Mouse (Mus musculus) limb, embryonic 14.5 days (tissue): ENCODE data around the gene Gm20503. TPM values are rescaled to one million over a fixed set of nuclear protein-coding genes. Genes with fewer than 3 reads are reported as not detected.

Experiments
- ATAC-seq: fragments of 200-750 bp; cut with Nextera tagmentation; 2 replicates; pipeline ENCODE4 v1.8.0; 2017; ENCODE audit warnings: low read depth, moderate number of reproducible peaks, moderate TSS enrichment; ENCODE audit not compliant: low FRiP score
- DNase-seq: peaks from one replicate; pipeline ENCODE4 v3.0.0-alpha.2; 2015; ENCODE audit warnings: low spot score
- H3K27ac ChIP-seq: fragments of 300-500 bp; sonication (generic); replicated peaks from 2 replicates; pipeline ENCODE4 v1.5.1; 2014; ENCODE audit warnings: low read depth, mild to moderate bottlenecking, low read length, moderate library complexity, mixed read lengths
- H3K27me3 ChIP-seq: fragments of 300-500 bp; sonication (generic); 2 replicates; pipeline ENCODE4 v1.6.1; 2014; ENCODE audit warnings: low read length, mixed read lengths; ENCODE audit not compliant: control insufficient read depth, insufficient read depth
- H3K36me3 ChIP-seq: fragments of 300-500 bp; sonication (generic); 2 replicates; pipeline ENCODE4 v1.6.1; 2014; ENCODE audit warnings: mild to moderate bottlenecking, low read length, moderate library complexity, mixed read lengths; ENCODE audit not compliant: control insufficient read depth, insufficient read depth
- H3K4me1 ChIP-seq: fragments of 300-500 bp; sonication (generic); 2 replicates; pipeline ENCODE4 v1.6.1; 2014; ENCODE audit warnings: antibody characterized with exemption, low read length, mixed read lengths; ENCODE audit not compliant: control insufficient read depth, insufficient read depth
- H3K4me2 ChIP-seq: fragments of 300-500 bp; sonication (generic); replicated peaks from 2 replicates; pipeline ENCODE4 v1.6.1; 2014; ENCODE audit warnings: low read depth, mild to moderate bottlenecking, low read length, moderate library complexity; ENCODE audit not compliant: severe bottlenecking
- H3K4me3 ChIP-seq: fragments of 300-500 bp; sonication (generic); replicated peaks from 2 replicates; pipeline ENCODE4 v1.5.1; 2014; ENCODE audit warnings: low read length
- H3K9ac ChIP-seq: fragments of 300-500 bp; sonication (generic); 2 replicates; pipeline ENCODE4 v1.6.1; 2014; ENCODE audit warnings: mild to moderate bottlenecking, low read depth, low read length, moderate library complexity; ENCODE audit not compliant: severe bottlenecking
- H3K9me3 ChIP-seq: fragments of 300-500 bp; sonication (generic); 2 replicates; pipeline ENCODE4 v1.6.1; 2016; ENCODE audit warnings: low read length; ENCODE audit not compliant: control insufficient read depth
- POLR2A ChIP-seq: fragments of 200-500 bp; IDR thresholded peaks from 2 replicates; pipeline ENCODE4 v1.8.0; 2012; ENCODE audit warnings: inconsistent platforms, mild to moderate bottlenecking, moderate library complexity, borderline replicate concordance; ENCODE audit not compliant: insufficient read depth, insufficient read length; ENCODE audit errors: extremely low read depth
- WGBS: fragments of 180-500 bp; shearing (Covaris S2); extraction: QIAGEN DNeasy Blood & Tissue Kit; methylation state at CpG from one replicate; pipeline ENCODE4 v1.1.7; 2014; 5-methylcytosine and 5-hydroxymethylcytosine counted together
- polyA plus RNA-seq, 2 experiments: library from polyadenylated mRNA; depleted of rRNA in 1 of 2; stranded (reverse) in 1 of 2; unstranded in 1 of 2; fragments of >200 nt; fragmentation: Nextera tagmentation in 1 of 2; extraction: Ambion mirVana in 1 of 2; gene quantifications; 2 replicates each; pipeline versions ENCODE4 v1.2.1 to v1.2.3; 2012 to 2014

The Gm20503 gene
- polyA plus RNA-seq, 2 experiments: 0.14 to 19.0 TPM

DNA sequence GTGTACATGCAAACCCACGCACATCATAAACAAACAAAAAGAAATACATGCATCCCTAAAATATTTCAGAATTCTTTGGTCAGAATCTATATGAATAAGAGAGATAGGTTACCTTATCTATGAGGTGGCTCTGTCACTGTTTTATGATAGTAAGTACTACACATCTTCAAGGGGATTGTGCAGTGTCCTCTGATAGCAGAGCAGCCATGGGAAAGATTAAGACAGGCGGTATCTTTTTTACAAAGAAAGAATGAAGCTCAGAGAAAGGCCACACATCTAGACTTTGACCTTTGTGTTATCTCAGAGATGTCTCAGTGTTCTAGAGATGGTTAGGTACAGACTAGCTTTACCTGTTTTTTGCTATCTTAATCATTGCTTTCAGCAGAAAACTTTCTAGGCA lies 13.9 kb downstream of the Gm20503 start:
- Histone ChIP-seq H3K4me1 (no peaks in the 10 kb centered on the region), H3K27me3 (no peaks in the 10 kb centered on the region), H3K4me2 (no peak overlapping the region), H3K9me3 (no peaks in the 10 kb centered on the region), H3K27ac (no peak overlapping the region), H3K36me3 (peaks cover 37% of the 10 kb centered on the region), H3K4me3 (no peak overlapping the region), H3K9ac (no peak overlapping the region)
- ATAC-seq: no peak
- DNase-seq: no peak
- 91% methylated on average over 2 of the region's 2 CpGs for WGBS
- no peak for TF ChIP-seq POLR2A

- ATAC-seq: no peak; the same call in 1 of the 2 replicates
- 74% methylated on average over 10 of the region's 10 CpGs for WGBS
- H3K9me3 ChIP-seq: no peaks in the 10 kb centered on the region
These were observed 31.4 kb downstream of the Gm20503 start for GRCm38 (mm10) chr4:59034325-59034917.

DNA sequence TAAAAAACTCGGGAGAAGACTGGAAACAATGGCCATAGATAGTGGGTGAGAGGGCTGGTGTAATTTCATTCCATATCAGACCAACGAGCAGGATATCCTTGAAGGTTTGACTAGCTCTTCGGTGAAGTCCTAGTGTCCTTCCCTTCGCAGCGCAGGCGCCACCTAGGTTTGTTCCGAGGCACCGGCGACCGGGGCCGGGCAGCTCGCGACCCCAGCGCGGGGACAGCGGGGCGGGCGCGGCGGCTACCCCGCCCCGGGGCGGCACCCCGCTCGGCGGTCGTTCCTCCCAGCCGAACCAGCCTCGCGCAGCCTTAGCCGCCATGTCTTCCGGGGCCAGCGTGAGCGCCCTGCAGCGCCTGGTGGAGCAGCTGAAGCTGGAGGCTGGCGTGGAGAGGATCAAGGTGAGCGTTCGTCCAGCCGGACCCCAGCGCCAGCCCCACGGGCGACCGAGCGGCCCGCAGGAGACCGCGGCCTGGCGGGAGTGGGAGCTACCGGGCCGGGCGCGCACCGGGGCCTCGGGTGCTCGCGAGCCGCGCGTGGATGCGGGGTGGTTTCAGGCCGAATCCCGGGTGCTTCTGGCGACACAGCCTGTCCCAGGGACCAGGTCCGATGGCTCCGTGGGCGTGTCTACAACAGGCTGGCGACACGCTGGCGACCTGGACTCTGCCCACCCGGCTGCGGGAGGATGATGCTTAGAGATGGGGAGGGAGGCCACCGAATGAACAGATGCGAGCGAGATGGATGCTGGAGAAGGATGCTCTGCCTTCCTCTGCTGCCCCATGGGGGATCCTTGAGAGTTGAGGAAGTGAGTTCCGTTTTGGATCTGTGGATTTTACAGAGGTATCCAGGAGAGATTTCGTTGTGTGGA lies 32.1 kb downstream of the Gm20503 start, which contains the start of gene Gng10:
TSS of gene Gng10 (plus strand) at position 171 of the 868 bp plus-strand sequence.
- 0 out of 2 replicates have a peak, but pooled peaks have one; percentile 41 for TF ChIP-seq POLR2A
- peak within 1 kb of the TSS; percentile 75 for H3K27ac ChIP-seq

More at GRCm38 (mm10) chr4:59034325-59034917, 31.4 kb downstream of the Gm20503 start:
- DNase-seq: no peak
- Histone ChIP-seq H3K4me2 (peak overlapping the region; percentile 57), H3K36me3 (peaks cover 12% of the 10 kb centered on the region; the same call in 1 of the 2 replicates), H3K4me3 (peak overlapping the region; percentile 63), H3K9ac (no peak overlapping the region), H3K4me1 (peaks cover 7% of the 10 kb centered on the region; the same call in 1 of the 2 replicates), H3K27me3 (no peaks in the 10 kb centered on the region), H3K27ac (no peak overlapping the region)
- TF ChIP-seq POLR2A: no peak

DNA sequence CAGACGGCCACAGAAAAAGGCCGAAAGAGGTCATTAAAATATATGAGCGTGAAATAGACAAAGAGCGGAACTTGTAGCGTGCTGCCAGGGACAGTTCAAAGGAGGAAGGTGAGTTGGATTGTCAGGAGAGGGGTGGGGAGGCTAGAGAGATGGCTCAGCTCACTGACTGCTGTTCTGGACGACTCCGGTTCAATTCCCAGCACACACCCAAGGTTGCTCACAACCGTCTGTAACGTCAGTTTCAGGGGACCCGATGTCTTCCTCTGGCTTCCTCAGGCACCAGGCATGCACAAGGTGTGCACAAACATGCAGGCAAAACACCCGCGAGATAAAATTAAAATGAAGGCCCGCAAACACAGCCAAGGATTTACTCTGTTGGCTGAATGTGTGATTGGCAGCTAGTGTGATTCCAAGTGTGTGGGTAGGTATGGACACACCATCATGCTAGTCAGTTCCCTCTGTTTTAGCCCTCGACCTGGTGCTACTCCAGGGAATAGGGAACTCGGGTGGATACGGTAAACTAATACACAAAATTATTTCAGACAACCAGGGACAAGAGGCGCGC lies 32.9 kb downstream of the Gm20503 start:
- Histone ChIP-seq H3K36me3 (peaks cover 25% of the 10 kb centered on the region), H3K4me1 (peaks cover 7% of the 10 kb centered on the region; the same call in 1 of the 2 replicates), H3K4me3 (peak overlapping the region; percentile 63), H3K27me3 (no peaks in the 10 kb centered on the region), H3K4me2 (peak overlapping the region; percentile 57), H3K9ac (peak overlapping the region; percentile 76), H3K27ac (0 out of 2 replicates have a peak overlapping the region, but pooled peaks have one; percentile 75), H3K9me3 (no peaks in the 10 kb centered on the region)
- 59% methylated on average over 18 of the region's 18 CpGs for WGBS
- no peak for DNase-seq
- TF ChIP-seq POLR2A: no peak
- no peak for ATAC-seq

More for the DNA sequence above, 32.1 kb downstream of the Gm20503 start, which contains the start of gene Gng10:
- peak within 1 kb of the TSS; percentile 76 for H3K9ac ChIP-seq
- H3K4me1 ChIP-seq: peaks cover 7% of the 10 kb centered on the region; the same call in 1 of the 2 replicates
- WGBS: 12% methylated on average over 54 of the region's 76 CpGs
- H3K9me3 ChIP-seq: no peaks in the 10 kb centered on the region
- ATAC-seq (peak; percentile 92), DNase-seq (peak; percentile 31)
- peak within 1 kb of the TSS; percentile 57 for H3K4me2 ChIP-seq
- peaks cover 19% of the 10 kb centered on the region for H3K36me3 ChIP-seq
- H3K4me3 ChIP-seq: peak within 1 kb of the TSS; percentile 63
- no peaks in the 10 kb centered on the region for H3K27me3 ChIP-seq
